In genomic region chr11:98740026-98740392, GRCm38 (mm10) we compare ENCODE assay signal across 8 mouse cellular contexts. TPM values are rescaled to one million over a fixed set of nuclear protein-coding genes. Genes with fewer than 3 reads are reported as not detected.
DNase-seq lines count a peak whose midpoint lies in the region; ATAC-seq and TF ChIP-seq lines count a peak whose summit lies in the region.

No protein-coding gene starts in this region.

- no peak for TF ChIP-seq CTCF in forebrain, postnatal 0 days (IDR thresholded peaks at IDR 0.05; ENCODE audit: low read depth)

- peak overlapping the region; percentile 99 for H3K9ac ChIP-seq in forebrain, postnatal 0 days
- peak overlapping the region; percentile 88 for H3K9ac ChIP-seq in liver, embryonic 15.5 days

- peak overlapping the region; percentile 86 for H3K4me3 ChIP-seq in heart, embryonic 10.5 days
- peak overlapping the region; percentile 97 for H3K4me3 ChIP-seq in forebrain, postnatal 0 days (ENCODE audit: low read depth, low read length)
- peak overlapping the region; percentile 88 for H3K4me3 ChIP-seq in liver, embryonic 15.5 days (replicated peaks)

- ATAC-seq in forebrain, postnatal 0 days, result peak; percentile 12; the same call in 1 of the 2 replicates
- ATAC-seq in liver, embryonic 15.5 days (ENCODE audit: insufficient read depth), result 0 out of 2 replicates have a peak, but pooled peaks have one; percentile 13

- intact Hi-C loops in heart, postnatal 14 days (cut with DNase I), result loop anchor here (2.0 kb wide), 1 partner anchor 13 kb away; no protein-coding TSS in a partner anchor

- H3K36me3 ChIP-seq in heart, embryonic 10.5 days, result no peaks in the 10 kb centered on the region
- no peaks in the 10 kb centered on the region for H3K36me3 ChIP-seq in forebrain, postnatal 0 days (ENCODE audit: insufficient read depth)
- H3K36me3 ChIP-seq in liver, embryonic 15.5 days (replicated peaks), result no peaks in the 10 kb centered on the region

- no peak for DNase-seq in heart, embryonic 10.5 days (ENCODE audit: low spot score)
- no peak for DNase-seq in heart, postnatal 14 days
- DNase-seq in right cerebral cortex, adult 2 months (ENCODE audit: low spot score in 2 of 2), result peak; percentile 44 to 56
- DNase-seq in right cerebral cortex, postnatal 36 days (ENCODE audit: low spot score in 2 of 2), result no peak
- no peak for DNase-seq in forebrain, postnatal 0 days
- DNase-seq in urinary bladder, adult 2 months (ENCODE audit: low spot score), result no peak
- no peak for DNase-seq in right cerebral cortex, adult 18-20 months

- H3K4me1 ChIP-seq in heart, embryonic 10.5 days, result peaks cover 69% of the 10 kb centered on the region
- H3K4me1 ChIP-seq in forebrain, postnatal 0 days (ENCODE audit: insufficient read depth), result peaks cover 33% of the 10 kb centered on the region
- peaks cover 71% of the 10 kb centered on the region for H3K4me1 ChIP-seq in liver, embryonic 15.5 days (replicated peaks)

- 12% methylated on average over 8 of the region's 8 CpGs for WGBS in heart, embryonic 10.5 days
- WGBS in forebrain, postnatal 0 days, result 3% methylated on average over 8 of the region's 8 CpGs
- 18% methylated on average over 8 of the region's 8 CpGs for WGBS in liver, embryonic 15.5 days (ENCODE audit: insufficient replicate concordance)

- H3K4me2 ChIP-seq in forebrain, postnatal 0 days (ENCODE audit: low read depth), result peak overlapping the region; percentile 94
- H3K4me2 ChIP-seq in liver, embryonic 15.5 days, result peak overlapping the region; percentile 99

- H3K27me3 ChIP-seq in heart, embryonic 10.5 days (ENCODE audit: insufficient read depth, poor library complexity, severe bottlenecking), result no peaks in the 10 kb centered on the region
- no peaks in the 10 kb centered on the region for H3K27me3 ChIP-seq in forebrain, postnatal 0 days (ENCODE audit: insufficient read depth, low read length)
- no peaks in the 10 kb centered on the region for H3K27me3 ChIP-seq in liver, embryonic 15.5 days

- no peaks in the 10 kb centered on the region for H3K9me3 ChIP-seq in heart, embryonic 10.5 days
- no peaks in the 10 kb centered on the region for H3K9me3 ChIP-seq in forebrain, postnatal 0 days (ENCODE audit: low read length)
- no peaks in the 10 kb centered on the region for H3K9me3 ChIP-seq in liver, embryonic 15.5 days (replicated peaks)

- H3K27ac ChIP-seq in heart, embryonic 10.5 days, result peak overlapping the region; percentile 99
- peak overlapping the region; percentile 99 for H3K27ac ChIP-seq in forebrain, postnatal 0 days (ENCODE audit: low read depth, low read length)
- H3K27ac ChIP-seq in liver, embryonic 15.5 days (replicated peaks), result peak overlapping the region; percentile 91

RNA-seq across cellular contexts. Expression of gene Thra, which starts 0.4 kb away (rescaled TPM):
- 19.2 and 23.2 TPM in 2 replicates for polyA plus RNA-seq in heart, embryonic 10.5 days (2016; fragmentation: Nextera tagmentation; extraction: Ambion mirVana)
- 100 to 1,000 TPM; 123 to 130 TPM for total RNA-seq in heart, postnatal 14 days (2021)
- total RNA-seq in forebrain, postnatal 0 days (2014; rRNA removed), result 1,003 and 1,159 TPM in 2 replicates
- 223 and 233 TPM in 2 replicates for polyA plus RNA-seq in forebrain, postnatal 0 days (2015; fragmentation: Nextera tagmentation; extraction: Ambion mirVana)
- polyA plus RNA-seq in liver, embryonic 15.5 days (2015; fragmentation: Nextera tagmentation; extraction: Ambion mirVana), result 7.2 and 7.6 TPM in 2 replicates
- 62.2 and 88.1 TPM in 2 replicates for polyA plus RNA-seq in urinary bladder, adult 2 months (2012; rRNA removed)

RNA-seq across cellular contexts. Expression of gene Med24, which starts 10.8 kb away (rescaled TPM):
- polyA plus RNA-seq in heart, embryonic 10.5 days (2016; fragmentation: Nextera tagmentation; extraction: Ambion mirVana), result 54.6 and 56.5 TPM in 2 replicates
- total RNA-seq in heart, postnatal 14 days (2021), result 10 to 100 TPM; 49.5 to 49.8 TPM
- 54.0 and 66.5 TPM in 2 replicates for total RNA-seq in forebrain, postnatal 0 days (2014; rRNA removed)
- 46.4 and 49.3 TPM in 2 replicates for polyA plus RNA-seq in forebrain, postnatal 0 days (2015; fragmentation: Nextera tagmentation; extraction: Ambion mirVana)
- polyA plus RNA-seq in liver, embryonic 15.5 days (2015; fragmentation: Nextera tagmentation; extraction: Ambion mirVana), result 24.2 and 27.7 TPM in 2 replicates
- 29.6 and 32.8 TPM in 2 replicates for polyA plus RNA-seq in urinary bladder, adult 2 months (2012; rRNA removed)

RNA-seq across cellular contexts. Expression of gene Nr1d1, which starts 35.1 kb away (rescaled TPM):
- polyA plus RNA-seq in heart, embryonic 10.5 days (2016; fragmentation: Nextera tagmentation; extraction: Ambion mirVana), result 3.6 and 5.9 TPM in 2 replicates
- total RNA-seq in heart, postnatal 14 days (2021), result 10 to 100 TPM; 20.7 to 31.5 TPM
- total RNA-seq in forebrain, postnatal 0 days (2014; rRNA removed), result 4.5 and 6.7 TPM in 2 replicates
- polyA plus RNA-seq in forebrain, postnatal 0 days (2015; fragmentation: Nextera tagmentation; extraction: Ambion mirVana), result 10.8 and 11.4 TPM in 2 replicates
- polyA plus RNA-seq in liver, embryonic 15.5 days (2015; fragmentation: Nextera tagmentation; extraction: Ambion mirVana), result 0.63 and 0.85 TPM in 2 replicates
- 119 and 219 TPM in 2 replicates for polyA plus RNA-seq in urinary bladder, adult 2 months (2012; rRNA removed)

RNA-seq across cellular contexts. Expression of gene Csf3, which starts 38.9 kb away (rescaled TPM):
- polyA plus RNA-seq in heart, embryonic 10.5 days (2016; fragmentation: Nextera tagmentation; extraction: Ambion mirVana), result not detected in 2 replicates
- not detected for total RNA-seq in heart, postnatal 14 days (2021)
- not detected in 2 replicates for total RNA-seq in forebrain, postnatal 0 days (2014; rRNA removed)
- polyA plus RNA-seq in forebrain, postnatal 0 days (2015; fragmentation: Nextera tagmentation; extraction: Ambion mirVana), result not detected in 2 replicates
- not detected in 2 replicates for polyA plus RNA-seq in liver, embryonic 15.5 days (2015; fragmentation: Nextera tagmentation; extraction: Ambion mirVana)
- polyA plus RNA-seq in urinary bladder, adult 2 months (2012; rRNA removed), result 0.38 and 0.73 TPM in 2 replicates

RNA-seq across cellular contexts. Expression of gene Msl1, which starts 55.3 kb away (rescaled TPM):
- 14.0 and 21.6 TPM in 2 replicates for polyA plus RNA-seq in heart, embryonic 10.5 days (2016; fragmentation: Nextera tagmentation; extraction: Ambion mirVana)
- 10 to 100 TPM; 71.2 to 71.8 TPM for total RNA-seq in heart, postnatal 14 days (2021)
- total RNA-seq in forebrain, postnatal 0 days (2014; rRNA removed), result 87.2 and 94.6 TPM in 2 replicates
- polyA plus RNA-seq in forebrain, postnatal 0 days (2015; fragmentation: Nextera tagmentation; extraction: Ambion mirVana), result 16.3 and 24.1 TPM in 2 replicates
- 5.2 and 5.8 TPM in 2 replicates for polyA plus RNA-seq in liver, embryonic 15.5 days (2015; fragmentation: Nextera tagmentation; extraction: Ambion mirVana)
- polyA plus RNA-seq in urinary bladder, adult 2 months (2012; rRNA removed), result 57.0 and 58.7 TPM in 2 replicates

Comparison
In these comparisons a context has a peak if more than half of its experiments do, and no peak if none do; other contexts are left out.
1. DNase-seq: peak in right cerebral cortex, adult 2 months (2 of 2); none in heart, embryonic 10.5 days (single experiment), heart, postnatal 14 days (0 of 2), right cerebral cortex, postnatal 36 days (0 of 2), forebrain, postnatal 0 days (single experiment), urinary bladder, adult 2 months (single experiment) and right cerebral cortex, adult 18-20 months (single experiment).
2. Peak in every context shown above with its lines, with median percentiles within 50 percentile points of each other: H3K27ac ChIP-seq and H3K4me3 ChIP-seq.